Mouse (Mus musculus) heart, postnatal 25 days (tissue): ENCODE data around the gene Celsr1. TPM values are rescaled to one million over a fixed set of nuclear protein-coding genes. Genes with fewer than 3 reads are reported as not detected.
"Not testable (repeated sequence)": the region's sequence is repeated elsewhere in the genome, so short reads cannot be mapped to it uniquely, and the experiment has no call there.

Source experiments
- DNase-seq: peaks from one replicate; pipeline ENCODE4 v3.0.0; 2022; ENCODE audit warnings: low spot score
- intact Hi-C: fragments of 180-260 bp; cut with DNase I; formaldehyde crosslinking; loops from one replicate; pipeline ENCODE4 v1.15.1; 2025
- total RNA-seq, 2 experiments: library from RNA; stranded (reverse); gene quantifications; 2 replicates each; pipeline ENCODE4 v1.2.3; 2021

Gene Celsr1
- total RNA-seq, 2 experiments from 2014 or later = 6.6 to 7.2 TPM

GRCm38 (mm10) chr15:86065367-86065766, 31.8 kb upstream of the Celsr1 start:
- DNase-seq = no peak
- intact Hi-C loops = no loop called here

GRCm38 (mm10) chr15:86064850-86065229, 31.3 kb upstream of the Celsr1 start:
- no peak for DNase-seq
- intact Hi-C loops = no loop called here

DNA sequence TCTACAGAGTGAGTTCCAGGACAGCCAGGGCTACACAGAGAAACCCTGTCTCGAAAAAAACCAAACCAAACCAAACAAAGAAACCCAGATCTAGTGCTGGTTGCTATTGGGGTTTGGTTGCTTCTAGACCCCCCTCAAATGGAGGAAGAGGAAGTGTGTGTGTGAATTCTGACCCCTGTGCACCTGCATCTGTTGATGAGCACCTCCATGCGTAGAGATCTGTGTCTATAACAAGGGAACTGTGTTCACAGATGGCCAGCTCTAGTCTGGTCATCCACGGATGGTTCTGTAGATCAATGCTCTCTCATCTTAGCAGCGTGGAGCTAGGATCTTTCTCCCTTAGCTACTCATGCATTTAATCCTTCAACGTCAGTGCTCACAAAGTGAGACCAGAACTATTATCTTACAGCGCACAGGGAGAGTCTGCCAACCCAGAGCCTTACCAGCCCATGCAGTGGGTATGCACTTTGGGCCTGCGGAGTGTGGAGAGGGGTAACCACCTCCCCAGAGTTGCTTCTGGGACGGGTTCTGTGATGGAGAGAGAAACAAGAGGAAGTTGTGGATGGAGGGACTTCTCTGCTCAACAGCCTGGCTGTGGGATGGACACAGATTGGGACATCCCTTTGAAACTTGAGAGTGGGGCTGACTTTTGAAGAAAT, 30.7 kb upstream of the Celsr1 start:
- no peak for DNase-seq
- intact Hi-C loops = no loop called here

DNA sequence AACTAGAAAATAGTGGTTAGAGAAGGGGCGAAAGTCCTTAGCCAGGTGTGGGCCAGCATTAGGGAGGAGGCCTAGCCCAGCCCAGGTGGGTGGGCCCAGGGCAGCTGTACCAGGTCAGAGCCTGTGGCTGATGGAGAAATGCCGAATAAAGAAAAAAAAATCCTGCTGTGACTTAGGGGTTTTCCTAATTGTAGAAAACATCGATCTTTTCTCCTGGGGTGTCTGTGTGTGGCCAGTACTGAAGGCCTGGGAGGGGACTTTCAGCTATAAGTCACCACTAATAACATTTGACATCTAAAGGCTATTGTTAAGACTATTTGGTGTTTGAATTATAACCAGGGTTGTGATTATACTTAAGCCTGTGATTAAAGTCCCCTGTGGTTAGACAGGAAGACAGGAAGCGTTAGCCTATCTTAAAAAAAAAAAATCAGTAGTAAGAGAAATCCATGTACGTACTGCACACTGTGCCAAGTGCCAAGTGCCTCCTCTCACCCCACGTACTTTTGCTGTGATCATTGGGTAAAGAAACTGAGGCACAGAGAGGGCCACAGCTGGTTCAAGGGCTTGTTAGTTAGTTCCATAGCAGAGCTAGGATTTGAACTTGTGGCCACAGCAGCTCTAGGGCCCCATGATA, 28.4 kb upstream of the Celsr1 start:
- no peak for DNase-seq
- intact Hi-C loops = no loop called here

DNA sequence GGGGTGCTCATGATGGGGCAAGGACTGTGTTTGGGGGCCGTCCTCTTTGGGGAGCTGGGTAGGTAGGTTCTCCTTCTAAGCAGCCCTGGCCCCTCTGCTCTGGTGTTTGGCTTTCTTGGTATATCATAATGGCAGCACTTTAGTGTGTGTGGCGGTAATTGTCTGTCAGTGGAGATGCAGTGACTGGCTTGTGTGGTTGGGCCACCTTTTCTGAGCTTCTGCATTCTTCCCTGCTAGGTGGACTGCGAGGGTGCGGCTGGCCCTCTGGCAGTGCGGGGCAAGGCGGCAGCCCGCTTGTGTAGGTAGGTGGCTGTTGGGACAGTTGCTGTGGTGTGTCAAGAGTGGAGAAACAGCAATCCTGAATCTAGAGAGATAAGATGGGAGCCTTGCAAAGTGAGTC, 27.6 kb upstream of the Celsr1 start:
- intact Hi-C loops = no loop called here
- no peak for DNase-seq

GRCm38 (mm10) chr15:86060581-86060980, 27.0 kb upstream of the Celsr1 start:
- intact Hi-C loops = no loop called here
- no peak for DNase-seq

GRCm38 (mm10) chr15:86059835-86060380, 26.3 kb upstream of the Celsr1 start:
- DNase-seq = no peak
- intact Hi-C loops = loop anchor here (10.0 kb wide), 1 partner anchor 175 kb away; no protein-coding TSS in a partner anchor

GRCm38 (mm10) chr15:86058931-86059834, 25.6 kb upstream of the Celsr1 start:
- DNase-seq = no peak
- intact Hi-C loops = loop anchor here (10.0 kb wide), 1 partner anchor 176 kb away; no protein-coding TSS in a partner anchor

DNA sequence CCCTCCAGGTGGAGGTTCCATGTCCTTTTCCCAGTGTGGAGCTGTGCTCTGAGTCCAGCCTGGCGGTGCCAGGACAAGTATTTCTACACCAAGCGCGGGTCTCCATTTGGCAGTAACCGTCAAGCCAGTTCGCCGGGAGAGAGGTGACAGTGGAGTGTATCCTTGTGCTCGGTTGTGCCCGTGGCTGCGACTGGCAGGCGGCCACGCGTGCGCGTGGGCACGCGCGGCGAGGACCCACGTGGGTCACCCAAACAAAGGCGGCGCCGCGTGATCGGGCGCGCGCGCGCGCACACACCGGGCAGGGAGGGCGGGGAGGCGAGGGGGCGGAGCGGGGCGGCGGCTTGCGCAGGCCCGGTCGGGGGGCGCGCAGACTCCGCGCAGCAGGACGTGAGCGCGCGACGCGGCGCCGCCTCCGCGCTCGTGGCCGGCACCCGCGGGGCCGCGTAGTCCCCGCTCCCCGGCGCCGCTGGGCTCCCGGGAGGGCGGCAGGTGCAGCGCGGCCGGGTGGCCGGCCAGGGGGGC, 24.9 kb upstream of the Celsr1 start:
- DNase-seq = peak; percentile 70
- intact Hi-C loops = loop anchor here (10.0 kb wide), 1 partner anchor 176 kb away; no protein-coding TSS in a partner anchor

- DNase-seq = no peak
- intact Hi-C loops = loop anchor here (10.0 kb wide), 1 partner anchor 177 kb away; no protein-coding TSS in a partner anchor
Measured at GRCm38 (mm10) chr15:86057908-86058307, 24.3 kb upstream of the Celsr1 start.

DNA sequence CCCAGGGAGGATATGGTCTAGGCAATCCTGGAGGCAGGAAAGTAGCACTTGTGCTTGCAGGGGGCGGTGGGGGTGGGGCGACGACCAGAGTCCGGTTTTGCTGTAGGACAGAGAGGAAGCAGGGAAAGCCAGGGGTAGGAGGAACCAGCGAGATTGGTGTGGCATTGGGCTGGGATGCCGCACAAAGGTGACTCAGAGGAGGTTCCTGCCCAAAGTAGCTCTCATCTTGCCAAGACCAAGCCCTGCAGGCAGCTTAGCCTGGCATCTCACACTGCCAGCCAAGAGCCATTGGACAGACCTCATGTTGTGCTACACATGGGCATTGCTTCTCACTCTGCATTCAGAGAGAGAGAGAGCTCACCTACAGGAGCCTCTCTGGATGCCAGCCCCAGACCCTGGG, 23.8 kb upstream of the Celsr1 start, which contains the start of gene Gramd4:
Gene Gramd4 (plus strand): TSS at position 283 of the 400 bp plus-strand sequence.
- intact Hi-C loops = loop anchor here (10.0 kb wide), 1 partner anchor 177 kb away; no protein-coding TSS in a partner anchor
- no peak for DNase-seq

DNA sequence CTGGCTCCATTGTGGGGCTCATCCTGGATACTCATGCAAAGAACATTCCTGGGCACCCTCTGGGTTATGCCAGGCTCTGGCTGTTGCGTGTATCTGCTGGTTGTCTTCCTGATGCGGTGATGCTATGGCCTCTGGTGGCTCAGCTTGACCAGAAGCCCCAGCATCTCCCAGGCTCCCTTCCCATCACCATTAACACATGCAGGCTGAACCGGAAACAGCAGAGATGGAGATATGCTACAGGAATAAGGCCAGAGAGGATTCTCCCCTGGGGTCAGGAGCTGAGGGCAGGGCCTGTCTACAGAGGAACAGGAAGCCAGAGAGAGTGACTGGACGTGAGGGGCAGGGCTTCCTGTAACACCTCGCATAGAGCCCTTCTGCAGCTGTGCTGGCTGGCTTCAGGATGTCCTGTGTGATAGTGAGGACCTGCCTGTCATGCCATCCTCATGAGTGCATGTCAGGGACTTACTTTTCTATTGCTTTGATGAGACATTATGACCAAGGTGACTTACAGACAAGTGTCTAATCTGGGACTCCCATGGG, 22.7 kb upstream of the Celsr1 start:
- intact Hi-C loops = loop anchor here (10.0 kb wide), 1 partner anchor 179 kb away; no protein-coding TSS in a partner anchor
- DNase-seq = no peak

- intact Hi-C loops = loop anchor here (1.0 to 10.0 kb wide), 4 partner anchors 36 to 180 kb away; no protein-coding TSS in a partner anchor
- DNase-seq = not testable (repeated sequence)
Measured at GRCm38 (mm10) chr15:86054861-86055260, 21.3 kb upstream of the Celsr1 start.

GRCm38 (mm10) chr15:86053890-86054536, 20.4 kb upstream of the Celsr1 start:
- DNase-seq = peak; percentile 58
- intact Hi-C loops = loop anchor here (1.0 to 10.0 kb wide), 4 partner anchors 37 to 181 kb away; no protein-coding TSS in a partner anchor

GRCm38 (mm10) chr15:86051878-86052478, 18.4 kb upstream of the Celsr1 start:
- intact Hi-C loops = loop anchor here (10.0 kb wide), 1 partner anchor 183 kb away; no protein-coding TSS in a partner anchor
- DNase-seq = no peak

GRCm38 (mm10) chr15:86051152-86051551, 17.6 kb upstream of the Celsr1 start:
- intact Hi-C loops = loop anchor here (10.0 kb wide), 1 partner anchor 184 kb away; no protein-coding TSS in a partner anchor
- DNase-seq = no peak

GRCm38 (mm10) chr15:86050170-86050743, 16.7 kb upstream of the Celsr1 start:
- intact Hi-C loops = loop anchor here (10.0 kb wide), 1 partner anchor 185 kb away; no protein-coding TSS in a partner anchor
- no peak for DNase-seq

DNA sequence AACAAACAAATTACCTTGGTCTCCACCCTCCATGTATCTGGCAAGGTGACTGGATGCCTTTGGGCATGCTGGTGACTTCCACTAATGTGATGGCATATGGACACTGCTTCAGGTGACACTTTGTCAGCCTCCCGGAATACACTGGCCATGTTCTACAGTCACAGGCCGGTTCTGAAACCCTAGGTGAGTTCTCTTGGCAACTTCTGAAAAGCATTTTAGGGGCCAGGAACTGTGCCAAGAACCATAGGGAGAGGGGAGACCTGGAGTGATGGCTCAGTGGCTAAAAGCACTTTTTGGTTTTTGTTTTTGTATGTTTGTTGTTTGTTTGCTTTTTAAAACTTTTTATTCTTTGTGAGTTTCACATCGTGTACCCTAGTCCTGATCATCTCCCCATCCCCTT, 15.9 kb upstream of the Celsr1 start:
- DNase-seq = no peak
- intact Hi-C loops = no loop called here
